In the genomic region with DNA sequence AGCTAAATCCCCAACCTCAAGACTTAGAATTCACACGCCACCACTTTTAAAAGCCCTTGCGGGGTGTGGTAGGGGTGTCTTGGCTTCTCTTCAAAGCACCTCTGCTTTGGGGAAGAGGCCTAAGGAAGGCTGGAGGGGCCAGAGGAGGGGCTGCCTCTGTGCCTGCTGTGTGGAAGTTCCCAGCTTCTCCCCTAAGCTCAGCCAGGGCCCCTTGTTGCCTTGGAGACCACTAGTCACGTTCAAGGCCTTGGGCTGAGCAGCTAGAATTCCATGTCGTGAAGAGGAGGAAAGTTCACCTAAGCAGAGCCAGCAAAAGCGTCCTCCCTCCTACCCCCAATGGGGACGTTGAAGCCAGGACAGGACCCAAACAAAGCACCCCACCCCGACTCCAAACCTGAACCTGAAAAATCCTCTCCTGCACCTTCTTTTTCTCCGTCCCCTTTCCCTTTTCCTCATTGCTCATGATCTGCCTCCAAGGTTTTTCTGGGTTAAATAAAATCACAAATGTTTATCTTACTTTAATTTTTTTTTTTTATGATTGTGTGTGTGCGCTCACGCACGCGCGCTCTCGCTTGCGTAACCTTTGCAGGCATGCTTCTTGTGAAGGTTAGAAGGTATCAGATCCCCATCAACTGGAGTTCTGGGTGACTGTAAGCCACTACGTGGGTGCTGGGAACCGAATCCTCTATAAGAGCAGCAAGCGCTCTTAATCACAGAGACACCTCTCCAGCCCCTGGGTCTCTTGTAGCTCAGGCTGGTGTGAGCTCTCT, we compare ENCODE assay signal across 9 mouse cellular contexts. TPM values are rescaled to one million over a fixed set of nuclear protein-coding genes. Genes with fewer than 3 reads are reported as not detected.
DNase-seq lines count a peak whose midpoint lies in the region; ATAC-seq and TF ChIP-seq lines count a peak whose summit lies in the region.
"Had no signal": no experiment of that assay in that cellular context is flagged by ENCODE, and none has a peak within 500 bp of the region (broad histone marks: within the 10 kb centered on the region; RNA-seq: fewer than 3 reads in every experiment).

No protein-coding gene starts in this region.

- no peak overlapping the region; the same call in 1 of the 2 replicates for H3K4me3 ChIP-seq in embryonic facial prominence, embryonic 15.5 days (replicated peaks)
- no peak overlapping the region for H3K4me3 ChIP-seq in limb, embryonic 14.5 days (replicated peaks; ENCODE audit: low read length)
- 0 out of 2 replicates have a peak overlapping the region, but pooled peaks have one; percentile 6 for H3K4me3 ChIP-seq in stomach, embryonic 15.5 days (replicated peaks)

- peak overlapping the region; percentile 31 for H3K4me2 ChIP-seq in embryonic facial prominence, embryonic 15.5 days (replicated peaks)
- peak overlapping the region; percentile 33 for H3K4me2 ChIP-seq in limb, embryonic 14.5 days (replicated peaks; ENCODE audit: low read depth, low read length, severe bottlenecking)
- H3K4me2 ChIP-seq in stomach, embryonic 15.5 days = peak overlapping the region; percentile 39

- peak overlapping the region; percentile 92 for H3K27ac ChIP-seq in embryonic facial prominence, embryonic 15.5 days (replicated peaks)
- peak overlapping the region; percentile 92 for H3K27ac ChIP-seq in limb, embryonic 14.5 days (replicated peaks; ENCODE audit: low read depth, low read length)
- peak overlapping the region; percentile 93 for H3K27ac ChIP-seq in stomach, embryonic 15.5 days
- H3K27ac ChIP-seq: liver, embryonic 14.5 days had no signal

- no peaks in the 10 kb centered on the region for H3K36me3 ChIP-seq in embryonic facial prominence, embryonic 15.5 days
- peaks cover 6% of the 10 kb centered on the region for H3K36me3 ChIP-seq in limb, embryonic 14.5 days (ENCODE audit: control insufficient read depth, insufficient read depth, low read length)
- H3K36me3 ChIP-seq in stomach, embryonic 15.5 days = no peaks in the 10 kb centered on the region; the same call in 1 of the 2 replicates

- no peak for TF ChIP-seq POLR2A in limb, embryonic 14.5 days (IDR thresholded peaks at IDR 0.05; ENCODE audit: borderline replicate concordance, extremely low read depth, insufficient read depth, insufficient read length)

- H3K4me1 ChIP-seq in embryonic facial prominence, embryonic 15.5 days = peaks cover 71% of the 10 kb centered on the region
- H3K4me1 ChIP-seq in limb, embryonic 14.5 days (ENCODE audit: control insufficient read depth, insufficient read depth, low read length) = peaks cover 55% of the 10 kb centered on the region
- H3K4me1 ChIP-seq in stomach, embryonic 15.5 days = peaks cover 47% of the 10 kb centered on the region

- WGBS in embryonic facial prominence, embryonic 15.5 days = 41% methylated on average over 18 of the region's 18 CpGs
- 43% methylated on average over 18 of the region's 18 CpGs for WGBS in limb, embryonic 14.5 days
- WGBS in stomach, embryonic 15.5 days = 28% methylated on average over 18 of the region's 18 CpGs

- H3K9ac ChIP-seq in embryonic facial prominence, embryonic 15.5 days = no peak overlapping the region
- H3K9ac ChIP-seq in limb, embryonic 14.5 days (ENCODE audit: low read depth, low read length, severe bottlenecking) = 0 out of 2 replicates have a peak overlapping the region, but pooled peaks have one; percentile 4
- no peak overlapping the region for H3K9ac ChIP-seq in stomach, embryonic 15.5 days
- H3K9ac ChIP-seq: liver, embryonic 14.5 days had no signal

- H3K27me3 ChIP-seq in embryonic facial prominence, embryonic 15.5 days = no peaks in the 10 kb centered on the region
- no peaks in the 10 kb centered on the region for H3K27me3 ChIP-seq in limb, embryonic 14.5 days (ENCODE audit: control insufficient read depth, insufficient read depth, low read length)
- H3K27me3 ChIP-seq in stomach, embryonic 15.5 days (replicated peaks) = no peaks in the 10 kb centered on the region

- ATAC-seq in embryonic facial prominence, embryonic 15.5 days (ENCODE audit: insufficient number of reproducible peaks, low FRiP score, low TSS enrichment, low read depth) = peak; percentile 70
- peak; percentile 83 for ATAC-seq in limb, embryonic 14.5 days (ENCODE audit: low FRiP score, low read depth)
- peak; percentile 77 for ATAC-seq in stomach, embryonic 15.5 days (ENCODE audit: insufficient read depth, low FRiP score, low read depth)

- peak; percentile 58 to 69 for DNase-seq in kidney, postnatal 4 days
- no peak for DNase-seq in kidney, adult 8-10 months
- DNase-seq in limb, embryonic 14.5 days (ENCODE audit: low spot score) = peak; percentile 96
- DNase-seq in gastrocnemius, postnatal 25 days = no peak
- DNase-seq in frontal cortex, postnatal 10 days (ENCODE audit: low spot score in 2 of 2) = no peak
- DNase-seq in lung, postnatal 10 days = no peak

- H3K9me3 ChIP-seq in embryonic facial prominence, embryonic 15.5 days (replicated peaks) = no peaks in the 10 kb centered on the region
- no peaks in the 10 kb centered on the region for H3K9me3 ChIP-seq in limb, embryonic 14.5 days (ENCODE audit: control insufficient read depth, low read length)
- H3K9me3 ChIP-seq in stomach, embryonic 15.5 days = no peaks in the 10 kb centered on the region

RNA-seq across cellular contexts. Expression of a gene that starts 0.6 kb away (rescaled TPM):
- 41.5 and 43.9 TPM in 2 replicates for polyA plus RNA-seq in embryonic facial prominence, embryonic 15.5 days (2015; fragmentation: Nextera tagmentation; extraction: Ambion mirVana)
- 39.7 and 40.7 TPM in 2 replicates for polyA plus RNA-seq in limb, embryonic 14.5 days (2012; rRNA removed)
- 25.5 and 27.2 TPM in 2 replicates for polyA plus RNA-seq in limb, embryonic 14.5 days (2014; fragmentation: Nextera tagmentation; extraction: Ambion mirVana)
- 29.4 and 33.3 TPM in 2 replicates for polyA plus RNA-seq in stomach, embryonic 15.5 days (2015; fragmentation: Nextera tagmentation; extraction: Ambion mirVana)
- 1 to 10 TPM; 1.7 to 2.6 TPM for total RNA-seq in gastrocnemius, postnatal 25 days (2021)

RNA-seq across cellular contexts. Expression of a gene that starts 9.0 kb away (rescaled TPM):
- 0.28 and 0.32 TPM in 2 replicates for polyA plus RNA-seq in embryonic facial prominence, embryonic 15.5 days (2015; fragmentation: Nextera tagmentation; extraction: Ambion mirVana)
- 0.29 and 0.34 TPM in 2 replicates for polyA plus RNA-seq in limb, embryonic 14.5 days (2012; rRNA removed)
- polyA plus RNA-seq in limb, embryonic 14.5 days (2014; fragmentation: Nextera tagmentation; extraction: Ambion mirVana) = 0.17 and 0.23 TPM in 2 replicates
- 0.31 and 0.34 TPM in 2 replicates for polyA plus RNA-seq in stomach, embryonic 15.5 days (2015; fragmentation: Nextera tagmentation; extraction: Ambion mirVana)
- not detected for total RNA-seq in gastrocnemius, postnatal 25 days (2021)

RNA-seq across cellular contexts. Expression of a gene that starts 32.4 kb away (rescaled TPM):
- polyA plus RNA-seq in embryonic facial prominence, embryonic 15.5 days (2015; fragmentation: Nextera tagmentation; extraction: Ambion mirVana) = 1.8 and 2.9 TPM in 2 replicates
- polyA plus RNA-seq in limb, embryonic 14.5 days (2012; rRNA removed) = 0.33 and 0.49 TPM in 2 replicates
- 0.43 and 0.58 TPM in 2 replicates for polyA plus RNA-seq in limb, embryonic 14.5 days (2014; fragmentation: Nextera tagmentation; extraction: Ambion mirVana)
- 2.9 and 3.6 TPM in 2 replicates for polyA plus RNA-seq in stomach, embryonic 15.5 days (2015; fragmentation: Nextera tagmentation; extraction: Ambion mirVana)
- total RNA-seq in gastrocnemius, postnatal 25 days (2021) = not detected

RNA-seq across cellular contexts. Expression of a gene that starts 35.9 kb away (rescaled TPM):
- polyA plus RNA-seq in embryonic facial prominence, embryonic 15.5 days (2015; fragmentation: Nextera tagmentation; extraction: Ambion mirVana) = 112 and 113 TPM in 2 replicates
- polyA plus RNA-seq in limb, embryonic 14.5 days (2012; rRNA removed) = 193 and 237 TPM in 2 replicates
- polyA plus RNA-seq in limb, embryonic 14.5 days (2014; fragmentation: Nextera tagmentation; extraction: Ambion mirVana) = 100 and 105 TPM in 2 replicates
- 92.9 and 95.7 TPM in 2 replicates for polyA plus RNA-seq in stomach, embryonic 15.5 days (2015; fragmentation: Nextera tagmentation; extraction: Ambion mirVana)
- 10 to 100 TPM; 59.8 to 68.1 TPM for total RNA-seq in gastrocnemius, postnatal 25 days (2021)

RNA-seq across cellular contexts. Expression of a gene that starts 47.4 kb away (rescaled TPM):
- 22.4 and 26.0 TPM in 2 replicates for polyA plus RNA-seq in embryonic facial prominence, embryonic 15.5 days (2015; fragmentation: Nextera tagmentation; extraction: Ambion mirVana)
- polyA plus RNA-seq in limb, embryonic 14.5 days (2012; rRNA removed) = 12.8 and 13.9 TPM in 2 replicates
- polyA plus RNA-seq in limb, embryonic 14.5 days (2014; fragmentation: Nextera tagmentation; extraction: Ambion mirVana) = 16.5 and 18.8 TPM in 2 replicates
- 10.2 and 12.7 TPM in 2 replicates for polyA plus RNA-seq in stomach, embryonic 15.5 days (2015; fragmentation: Nextera tagmentation; extraction: Ambion mirVana)
- total RNA-seq in gastrocnemius, postnatal 25 days (2021) = 1 to 10 TPM; 2.3 to 3.3 TPM

Comparison
In these comparisons a context has a peak if more than half of its experiments do, and no peak if none do; other contexts are left out.
1. DNase-seq: peak in kidney, postnatal 4 days (2 of 2) and limb, embryonic 14.5 days (single experiment); none in kidney, adult 8-10 months (0 of 2), gastrocnemius, postnatal 25 days (single experiment), frontal cortex, postnatal 10 days (0 of 2) and lung, postnatal 10 days (single experiment).
2. Peak in every context shown above with its lines, with median percentiles within 50 percentile points of each other: ATAC-seq, H3K27ac ChIP-seq and H3K4me2 ChIP-seq.